Mouse (Mus musculus): ENCODE results near the gene Pcdh18. TPM values are rescaled to one million over a fixed set of nuclear protein-coding genes. Genes with fewer than 3 reads are reported as not detected.

Gene Pcdh18
- polyA plus RNA-seq, 1 experiment, result 3.3 TPM

- peaks cover 48% of the 10 kb centered on the region for H3K36me3 ChIP-seq (ENCODE audit: control insufficient read depth, insufficient read depth)
- H3K4me3 ChIP-seq (ENCODE audit: insufficient read depth, poor library complexity, severe bottlenecking), result no peak overlapping the region
- H3K79me3 ChIP-seq (ENCODE audit: low read depth), result peaks cover 24% of the 10 kb centered on the region
Measured at GRCm38 (mm10) chr3:49752766-49753165, 4.4 kb downstream of the Pcdh18 start.

DNA sequence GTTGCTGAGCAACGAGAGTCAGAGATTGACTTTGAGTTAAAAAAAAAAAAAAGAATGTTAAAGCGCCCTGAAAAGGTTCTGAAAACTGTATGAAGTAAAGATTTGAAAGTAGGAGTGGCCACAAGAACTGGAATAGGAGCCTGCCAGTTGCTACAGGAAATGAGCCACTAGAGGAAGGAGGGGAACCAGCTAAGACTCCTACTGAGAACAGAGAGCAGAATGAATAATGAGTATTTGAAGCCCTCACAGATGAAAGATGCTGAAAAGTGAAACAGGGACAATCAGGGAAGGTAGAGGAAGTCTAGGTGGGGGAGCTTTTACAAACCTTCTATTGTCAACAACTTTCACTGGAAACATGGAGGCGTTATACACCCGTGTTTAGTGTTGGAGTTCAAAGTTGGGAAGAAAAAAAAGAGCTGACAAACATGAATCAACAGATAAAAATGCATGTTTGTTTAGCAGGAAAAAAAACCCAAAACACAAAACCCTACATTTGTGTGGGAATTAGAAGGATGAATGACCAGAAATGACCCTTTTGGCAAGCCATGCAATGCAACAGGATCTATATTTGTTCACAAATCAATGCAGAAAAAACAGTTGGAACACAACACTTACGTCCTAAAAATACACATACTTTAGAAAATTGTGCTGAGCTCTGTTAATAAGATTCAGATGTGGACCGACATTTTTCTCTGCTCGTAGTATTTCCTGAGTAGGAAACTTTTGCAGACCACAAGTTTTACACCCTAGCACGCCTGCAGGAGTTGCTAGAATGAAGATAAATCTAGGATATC is 7.4 kb downstream of the Pcdh18 start:
- no peak overlapping the region for H3K4me3 ChIP-seq (ENCODE audit: insufficient read depth, poor library complexity, severe bottlenecking)
- H3ac ChIP-seq (ENCODE audit: control insufficient read depth, insufficient read length, low read depth), result no peak overlapping the region
- H3K36me3 ChIP-seq (ENCODE audit: control insufficient read depth, insufficient read depth), result peaks cover 67% of the 10 kb centered on the region
- no peak for TF ChIP-seq USF1 (IDR thresholded peaks at IDR 0.05; ENCODE audit: low read depth)
- no peak for TF ChIP-seq MAX (IDR thresholded peaks at IDR 0.05)
- TF ChIP-seq CEBPB (IDR thresholded peaks at IDR 0.05; ENCODE audit: low read depth), result no peak
- TF ChIP-seq MYOG (IDR thresholded peaks at IDR 0.05; ENCODE audit: control insufficient read depth, extremely low read depth, insufficient read length), result no peak
- no peak for TF ChIP-seq FOSL1 (IDR thresholded peaks at IDR 0.05; ENCODE audit: insufficient read depth, low read length, poor library complexity, severe bottlenecking)
- TF ChIP-seq CTCF (IDR thresholded peaks at IDR 0.05; ENCODE audit: control insufficient read depth, insufficient read depth, insufficient read length), result no peak
- TF ChIP-seq MYOD1 (IDR thresholded peaks at IDR 0.05; ENCODE audit: control insufficient read depth, insufficient read length, low read depth), result no peak
- peaks cover 23% of the 10 kb centered on the region for H3K79me2 ChIP-seq (ENCODE audit: control insufficient read depth, insufficient read depth)
- H3K27me3 ChIP-seq (ENCODE audit: control insufficient read depth, insufficient read depth, insufficient read length), result no peaks in the 10 kb centered on the region
- peaks cover 10% of the 10 kb centered on the region for H3K79me3 ChIP-seq (ENCODE audit: low read depth)

More at GRCm38 (mm10) chr3:49752766-49753165, 4.4 kb downstream of the Pcdh18 start:
- H3K27me3 ChIP-seq (ENCODE audit: control insufficient read depth, insufficient read depth, insufficient read length), result no peaks in the 10 kb centered on the region
- H3ac ChIP-seq (ENCODE audit: control insufficient read depth, insufficient read length, low read depth), result no peak overlapping the region
- TF ChIP-seq MYOG (IDR thresholded peaks at IDR 0.05; ENCODE audit: control insufficient read depth, extremely low read depth, insufficient read length), result no peak
- TF ChIP-seq CEBPB (IDR thresholded peaks at IDR 0.05; ENCODE audit: low read depth), result no peak
- TF ChIP-seq MYOD1 (IDR thresholded peaks at IDR 0.05; ENCODE audit: control insufficient read depth, insufficient read length, low read depth), result no peak
- no peak for TF ChIP-seq FOSL1 (IDR thresholded peaks at IDR 0.05; ENCODE audit: insufficient read depth, low read length, poor library complexity, severe bottlenecking)
- TF ChIP-seq USF1 (IDR thresholded peaks at IDR 0.05; ENCODE audit: low read depth), result no peak
- no peak for TF ChIP-seq MAX (IDR thresholded peaks at IDR 0.05)
- TF ChIP-seq CTCF (IDR thresholded peaks at IDR 0.05; ENCODE audit: control insufficient read depth, insufficient read depth, insufficient read length), result no peak
- H3K79me2 ChIP-seq (ENCODE audit: control insufficient read depth, insufficient read depth), result peaks cover 46% of the 10 kb centered on the region

DNA sequence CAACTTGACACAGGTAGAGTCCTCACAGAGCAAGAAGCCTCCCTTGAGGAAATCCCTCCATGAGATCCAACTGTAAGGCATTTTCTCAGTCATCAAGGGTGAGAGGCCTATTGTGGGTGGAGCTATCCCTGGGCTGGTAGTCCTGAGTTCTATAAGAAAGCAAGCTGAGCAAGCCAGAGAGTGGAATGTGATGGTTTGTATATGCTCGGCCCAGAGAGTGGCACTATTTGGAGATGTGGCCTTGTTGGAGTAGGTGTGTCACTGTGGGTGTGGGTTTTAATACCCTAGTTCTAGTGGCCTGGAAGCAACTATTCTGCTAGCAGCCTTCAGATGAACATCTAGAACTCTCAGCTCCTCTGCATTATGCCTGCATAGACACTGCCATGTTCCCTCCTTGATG is 9.1 kb downstream of the Pcdh18 start:
- Histone ChIP-seq H3K27me3 (ENCODE audit: control insufficient read depth, insufficient read depth, insufficient read length) (no peaks in the 10 kb centered on the region), H3K79me2 (ENCODE audit: control insufficient read depth, insufficient read depth) (peaks cover 6% of the 10 kb centered on the region), H3K79me3 (ENCODE audit: low read depth) (peaks cover under 1% of the 10 kb centered on the region), H3K4me3 (ENCODE audit: insufficient read depth, poor library complexity, severe bottlenecking) (no peak overlapping the region), H3ac (ENCODE audit: control insufficient read depth, insufficient read length, low read depth) (no peak overlapping the region), H3K36me3 (ENCODE audit: control insufficient read depth, insufficient read depth) (peaks cover 69% of the 10 kb centered on the region)
- TF ChIP-seq USF1 (IDR thresholded peaks at IDR 0.05; ENCODE audit: low read depth), result no peak
- TF ChIP-seq MYOD1 (IDR thresholded peaks at IDR 0.05; ENCODE audit: control insufficient read depth, insufficient read length, low read depth), result no peak
- TF ChIP-seq CEBPB (IDR thresholded peaks at IDR 0.05; ENCODE audit: low read depth), result no peak
- no peak for TF ChIP-seq MYOG (IDR thresholded peaks at IDR 0.05; ENCODE audit: control insufficient read depth, extremely low read depth, insufficient read length)
- no peak for TF ChIP-seq CTCF (IDR thresholded peaks at IDR 0.05; ENCODE audit: control insufficient read depth, insufficient read depth, insufficient read length)
- TF ChIP-seq FOSL1 (IDR thresholded peaks at IDR 0.05; ENCODE audit: insufficient read depth, low read length, poor library complexity, severe bottlenecking), result no peak
- TF ChIP-seq MAX (IDR thresholded peaks at IDR 0.05), result no peak

- no peaks in the 10 kb centered on the region for H3K79me3 ChIP-seq (ENCODE audit: low read depth)
- TF ChIP-seq MAX (IDR thresholded peaks at IDR 0.05) (no peak), CTCF (IDR thresholded peaks at IDR 0.05; ENCODE audit: control insufficient read depth, insufficient read depth, insufficient read length) (no peak), MYOG (IDR thresholded peaks at IDR 0.05; ENCODE audit: control insufficient read depth, extremely low read depth, insufficient read length) (no peak), CEBPB (IDR thresholded peaks at IDR 0.05; ENCODE audit: low read depth) (no peak), MYOD1 (IDR thresholded peaks at IDR 0.05; ENCODE audit: control insufficient read depth, insufficient read length, low read depth) (no peak), FOSL1 (IDR thresholded peaks at IDR 0.05; ENCODE audit: insufficient read depth, low read length, poor library complexity, severe bottlenecking) (no peak), USF1 (IDR thresholded peaks at IDR 0.05; ENCODE audit: low read depth) (no peak)
- no peak overlapping the region for H3K4me3 ChIP-seq (ENCODE audit: insufficient read depth, poor library complexity, severe bottlenecking)
- peaks cover 11% of the 10 kb centered on the region for H3K36me3 ChIP-seq (ENCODE audit: control insufficient read depth, insufficient read depth)
- no peaks in the 10 kb centered on the region for H3K27me3 ChIP-seq (ENCODE audit: control insufficient read depth, insufficient read depth, insufficient read length)
- no peak overlapping the region for H3ac ChIP-seq (ENCODE audit: control insufficient read depth, insufficient read length, low read depth)
- no peaks in the 10 kb centered on the region for H3K79me2 ChIP-seq (ENCODE audit: control insufficient read depth, insufficient read depth)
Measured at GRCm38 (mm10) chr3:49739061-49739460, 18.1 kb downstream of the Pcdh18 start.

GRCm38 (mm10) chr3:49738531-49738930 is 18.6 kb downstream of the Pcdh18 start:
- no peaks in the 10 kb centered on the region for H3K27me3 ChIP-seq (ENCODE audit: control insufficient read depth, insufficient read depth, insufficient read length)
- TF ChIP-seq CTCF (IDR thresholded peaks at IDR 0.05; ENCODE audit: control insufficient read depth, insufficient read depth, insufficient read length), result no peak
- TF ChIP-seq FOSL1 (IDR thresholded peaks at IDR 0.05; ENCODE audit: insufficient read depth, low read length, poor library complexity, severe bottlenecking), result no peak
- no peak for TF ChIP-seq MYOD1 (IDR thresholded peaks at IDR 0.05; ENCODE audit: control insufficient read depth, insufficient read length, low read depth)
- no peak for TF ChIP-seq MAX (IDR thresholded peaks at IDR 0.05)
- no peak for TF ChIP-seq CEBPB (IDR thresholded peaks at IDR 0.05; ENCODE audit: low read depth)
- TF ChIP-seq MYOG (IDR thresholded peaks at IDR 0.05; ENCODE audit: control insufficient read depth, extremely low read depth, insufficient read length), result no peak
- no peak for TF ChIP-seq USF1 (IDR thresholded peaks at IDR 0.05; ENCODE audit: low read depth)
- no peaks in the 10 kb centered on the region for H3K79me2 ChIP-seq (ENCODE audit: control insufficient read depth, insufficient read depth)
- H3K36me3 ChIP-seq (ENCODE audit: control insufficient read depth, insufficient read depth), result peaks cover 6% of the 10 kb centered on the region
- no peak overlapping the region for H3ac ChIP-seq (ENCODE audit: control insufficient read depth, insufficient read length, low read depth)
- no peak overlapping the region for H3K4me3 ChIP-seq (ENCODE audit: insufficient read depth, poor library complexity, severe bottlenecking)
- H3K79me3 ChIP-seq (ENCODE audit: low read depth), result no peaks in the 10 kb centered on the region

All from C2C12 (cell line).